In genomic region chr2:164832032-164832747, GRCm38 (mm10) we compare ENCODE assay signal across 8 mouse cellular contexts. TPM values are rescaled to one million over a fixed set of nuclear protein-coding genes. Genes with fewer than 3 reads are reported as not detected.
DNase-seq lines count a peak whose midpoint lies in the region; ATAC-seq and TF ChIP-seq lines count a peak whose summit lies in the region.

No protein-coding gene starts in this region.

- DNase-seq in gastrocnemius, adult 18-20 months (ENCODE audit: low spot score): peak; percentile 10
- DNase-seq in gastrocnemius, postnatal 25 days: no peak
- DNase-seq in 416B (ENCODE audit: low read depth): peak; percentile 32
- DNase-seq in liver, embryonic 14.5 days (ENCODE audit: low read depth in 3 of 3, low spot score in 3 of 3): no peak
- DNase-seq in c-Kit-positive CD71-positive TER-119-positive erythroid progenitor cells, embryonic 14.5 days (ENCODE audit: low spot score): no peak
- no peak for DNase-seq in layer of hippocampus, postnatal 36 days
- DNase-seq in frontal cortex, postnatal 10 days (ENCODE audit: low spot score in 2 of 2): no peak

- H3K27me3 ChIP-seq in forebrain, embryonic 13.5 days: no peaks in the 10 kb centered on the region
- no peaks in the 10 kb centered on the region for H3K27me3 ChIP-seq in liver, embryonic 14.5 days (ENCODE audit: control insufficient read depth, insufficient read depth, low read length)

- H3K4me3 ChIP-seq in forebrain, embryonic 13.5 days: peak overlapping the region; percentile 58
- H3K4me3 ChIP-seq in liver, embryonic 14.5 days (ENCODE audit: insufficient read depth in 1 of 2, low read depth in 2 of 2, low read length in 2 of 2): peak overlapping the region in 1 of 2 experiments; percentile 83; a peak in 2 of 4 replicates

- 65% methylated on average over 16 of the region's 16 CpGs for WGBS in forebrain, embryonic 13.5 days
- 59% methylated on average over 16 of the region's 16 CpGs for WGBS in liver, embryonic 14.5 days (ENCODE audit: insufficient replicate concordance)

- H3K27ac ChIP-seq in forebrain, embryonic 13.5 days: peak overlapping the region; percentile 68; the same call in 1 of the 2 replicates
- H3K27ac ChIP-seq in liver, embryonic 14.5 days: no peak overlapping the region

- H3K36me3 ChIP-seq in forebrain, embryonic 13.5 days (ENCODE audit: poor library complexity, severe bottlenecking): peaks cover 30% of the 10 kb centered on the region
- peaks cover 3% of the 10 kb centered on the region; the same call in 1 of the 2 replicates for H3K36me3 ChIP-seq in liver, embryonic 14.5 days (replicated peaks; ENCODE audit: control insufficient read depth, insufficient read depth, low read depth)

- peaks cover 23% of the 10 kb centered on the region for H3K4me1 ChIP-seq in forebrain, embryonic 13.5 days
- peaks cover 0 to 3% of the 10 kb centered on the region in 2 experiments; a peak in 1 of 4 replicates for H3K4me1 ChIP-seq in liver, embryonic 14.5 days (replicated peaks; ENCODE audit: control insufficient read depth in 2 of 2, insufficient read depth in 2 of 2, low read length in 1 of 2)

- peak overlapping the region; percentile 74 for H3K9ac ChIP-seq in forebrain, embryonic 13.5 days
- H3K9ac ChIP-seq in liver, embryonic 14.5 days (replicated peaks): no peak overlapping the region; the same call in 1 of the 2 replicates

- no peak for TF ChIP-seq EP300 in liver, embryonic 14.5 days (IDR thresholded peaks at IDR 0.05; ENCODE audit: low read depth)

- no peak for ATAC-seq in forebrain, embryonic 13.5 days
- ATAC-seq in liver, embryonic 14.5 days (ENCODE audit: insufficient read depth): no peak; the same call in 1 of the 2 replicates

- no peaks in the 10 kb centered on the region for H3K9me3 ChIP-seq in forebrain, embryonic 13.5 days (replicated peaks)
- no peaks in the 10 kb centered on the region for H3K9me3 ChIP-seq in liver, embryonic 14.5 days (ENCODE audit: control insufficient read depth, low read length)

- peak overlapping the region; percentile 95 for H3K4me2 ChIP-seq in forebrain, embryonic 13.5 days
- peak overlapping the region; percentile 100 for H3K4me2 ChIP-seq in liver, embryonic 14.5 days (ENCODE audit: low read depth)

- TF ChIP-seq CTCF in liver, embryonic 14.5 days (IDR thresholded peaks at IDR 0.05; ENCODE audit: low read depth): no peak

RNA-seq across cellular contexts. Expression of gene Ctsa, which starts 0.5 kb away (rescaled TPM):
- total RNA-seq in gastrocnemius, adult 18-20 months (2021): 10 to 100 TPM; 51.3 to 55.9 TPM
- total RNA-seq in gastrocnemius, postnatal 25 days (2021): 10 to 100 TPM; 42.9 to 49.2 TPM
- 82.7 and 91.6 TPM in 2 replicates for polyA plus RNA-seq in forebrain, embryonic 13.5 days (2015; fragmentation: Nextera tagmentation; extraction: Ambion mirVana)
- polyA plus RNA-seq in liver, embryonic 14.5 days (2012; rRNA removed): 69.5 and 82.7 TPM in 2 replicates
- 59.4 and 60.8 TPM in 2 replicates for polyA plus RNA-seq in liver, embryonic 14.5 days (2014; fragmentation: Nextera tagmentation; extraction: Ambion mirVana)
- 10 to 100 TPM; 92.9 to 93.4 TPM for total RNA-seq in layer of hippocampus, postnatal 36 days (2021)

RNA-seq across cellular contexts. Expression of gene Neurl2, which starts 1.1 kb away (rescaled TPM):
- total RNA-seq in gastrocnemius, adult 18-20 months (2021): 10 to 100 TPM; 37.2 to 41.0 TPM
- total RNA-seq in gastrocnemius, postnatal 25 days (2021): 10 to 100 TPM; 28.9 to 35.0 TPM
- polyA plus RNA-seq in forebrain, embryonic 13.5 days (2015; fragmentation: Nextera tagmentation; extraction: Ambion mirVana): 4.0 and 4.2 TPM in 2 replicates
- polyA plus RNA-seq in liver, embryonic 14.5 days (2012; rRNA removed): 0.70 and 1.2 TPM in 2 replicates
- polyA plus RNA-seq in liver, embryonic 14.5 days (2014; fragmentation: Nextera tagmentation; extraction: Ambion mirVana): 1.0 and 1.5 TPM in 2 replicates
- 1 to 10 TPM; 1.8 to 2.7 TPM for total RNA-seq in layer of hippocampus, postnatal 36 days (2021)

RNA-seq across cellular contexts. Expression of gene Spata25, which starts 3.9 kb away (rescaled TPM):
- not detected for total RNA-seq in gastrocnemius, adult 18-20 months (2021)
- not detected for total RNA-seq in gastrocnemius, postnatal 25 days (2021)
- polyA plus RNA-seq in forebrain, embryonic 13.5 days (2015; fragmentation: Nextera tagmentation; extraction: Ambion mirVana): not detected in 2 replicates
- not detected in 2 replicates for polyA plus RNA-seq in liver, embryonic 14.5 days (2012; rRNA removed)
- not detected in 2 replicates for polyA plus RNA-seq in liver, embryonic 14.5 days (2014; fragmentation: Nextera tagmentation; extraction: Ambion mirVana)
- total RNA-seq in layer of hippocampus, postnatal 36 days (2021): not detected

RNA-seq across cellular contexts. Expression of gene Zswim1, which starts 9.7 kb away (rescaled TPM):
- total RNA-seq in gastrocnemius, adult 18-20 months (2021): 1 to 10 TPM; 5.6 to 5.8 TPM
- 1 to 10 TPM; 3.7 to 3.8 TPM for total RNA-seq in gastrocnemius, postnatal 25 days (2021)
- polyA plus RNA-seq in forebrain, embryonic 13.5 days (2015; fragmentation: Nextera tagmentation; extraction: Ambion mirVana): 22.1 and 23.2 TPM in 2 replicates
- polyA plus RNA-seq in liver, embryonic 14.5 days (2012; rRNA removed): 2.0 and 2.6 TPM in 2 replicates
- 3.6 and 4.6 TPM in 2 replicates for polyA plus RNA-seq in liver, embryonic 14.5 days (2014; fragmentation: Nextera tagmentation; extraction: Ambion mirVana)
- 10 to 100 TPM; 21.6 to 23.0 TPM for total RNA-seq in layer of hippocampus, postnatal 36 days (2021)

RNA-seq across cellular contexts. Expression of gene Pltp, which starts 25.3 kb away (rescaled TPM):
- 10 to 100 TPM; 12.5 to 21.8 TPM for total RNA-seq in gastrocnemius, adult 18-20 months (2021)
- total RNA-seq in gastrocnemius, postnatal 25 days (2021): 10 to 100 TPM; 14.8 to 18.6 TPM
- 34.3 and 35.4 TPM in 2 replicates for polyA plus RNA-seq in forebrain, embryonic 13.5 days (2015; fragmentation: Nextera tagmentation; extraction: Ambion mirVana)
- polyA plus RNA-seq in liver, embryonic 14.5 days (2012; rRNA removed): 8.4 and 9.6 TPM in 2 replicates
- polyA plus RNA-seq in liver, embryonic 14.5 days (2014; fragmentation: Nextera tagmentation; extraction: Ambion mirVana): 7.6 and 10.0 TPM in 2 replicates
- 10 to 100 TPM; 66.9 to 70.7 TPM for total RNA-seq in layer of hippocampus, postnatal 36 days (2021)

Comparison
In these comparisons a context has a peak if more than half of its experiments do, and no peak if none do; other contexts are left out.
1. DNase-seq: peak in gastrocnemius, adult 18-20 months (single experiment) and 416B (single experiment); none in gastrocnemius, postnatal 25 days (single experiment), liver, embryonic 14.5 days (0 of 3), c-Kit-positive CD71-positive TER-119-positive erythroid progenitor cells, embryonic 14.5 days (single experiment), layer of hippocampus, postnatal 36 days (0 of 2) and frontal cortex, postnatal 10 days (0 of 2).
2. RNA of gene Neurl2, which starts 1.1 kb away (total RNA-seq): 37.2 to 41.0 TPM in gastrocnemius, adult 18-20 months and 28.9 to 35.0 TPM in gastrocnemius, postnatal 25 days; 1.8 to 2.7 TPM in layer of hippocampus, postnatal 36 days; every median in the first group is over 4 times any median in the second.